Mouse (Mus musculus): ENCODE measurements around the gene Dhrs7b.

DNA sequence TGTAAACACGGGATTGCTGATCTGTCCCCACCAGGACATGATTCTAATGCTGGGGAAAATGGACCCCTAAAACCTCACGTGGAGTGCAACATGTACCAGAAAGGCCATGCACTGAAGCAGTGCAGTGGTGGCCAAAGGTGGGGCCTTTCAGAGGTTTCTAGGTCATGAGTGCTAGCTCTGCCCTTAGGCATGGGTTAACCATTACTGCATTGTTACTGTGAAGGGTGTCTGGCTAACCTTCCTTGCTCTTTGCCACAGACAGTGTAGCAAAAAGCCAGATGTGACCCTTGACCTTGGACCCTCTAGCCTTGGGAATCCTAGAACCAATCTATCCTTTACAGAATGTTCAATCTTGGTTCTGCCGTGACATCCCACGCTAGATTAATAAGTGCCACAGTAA is 72.1 kb downstream of the Dhrs7b start:
- TF ChIP-seq GATA1 (IDR thresholded peaks at IDR 0.05; ENCODE audit: low read length) (no peak), TAL1 (IDR thresholded peaks at IDR 0.05; ENCODE audit: low read length) (no peak)
